Comparison of ENCODE assay signal across 10 mouse cellular contexts in genomic region chr4:141964575-141964974, GRCm38 (mm10). TPM values are rescaled to one million over a fixed set of nuclear protein-coding genes. Genes with fewer than 3 reads are reported as not detected.
DNase-seq lines count a peak whose midpoint lies in the region; ATAC-seq lines count a peak whose summit lies in the region.
"Had no signal": no experiment of that assay in that cellular context is flagged by ENCODE, and none has a peak within 500 bp of the region (broad histone marks: within the 10 kb centered on the region; RNA-seq: fewer than 3 reads in every experiment).

No protein-coding gene starts in this region.

- H3K36me3 ChIP-seq in heart, embryonic 15.5 days = no peaks in the 10 kb centered on the region
- no peaks in the 10 kb centered on the region for H3K36me3 ChIP-seq in hindbrain, embryonic 14.5 days (replicated peaks; ENCODE audit: control insufficient read depth, insufficient read depth)
- H3K36me3 ChIP-seq: G1E had no signal

- peaks cover 12% of the 10 kb centered on the region for H3K4me1 ChIP-seq in heart, embryonic 15.5 days (replicated peaks)
- no peaks in the 10 kb centered on the region for H3K4me1 ChIP-seq in hindbrain, embryonic 14.5 days (replicated peaks; ENCODE audit: control insufficient read depth, insufficient read depth, low read length)

- no peak overlapping the region for H3K9ac ChIP-seq in heart, embryonic 15.5 days
- H3K9ac ChIP-seq in hindbrain, embryonic 14.5 days = 0 out of 2 replicates have a peak overlapping the region, but pooled peaks have one; percentile 34

- 17% methylated on average over 6 of the region's 6 CpGs for WGBS in heart, embryonic 15.5 days
- 16% methylated on average over 6 of the region's 6 CpGs for WGBS in hindbrain, embryonic 14.5 days

- H3K27ac ChIP-seq in heart, embryonic 15.5 days = peak overlapping the region; percentile 45
- no peak overlapping the region for H3K27ac ChIP-seq in hindbrain, embryonic 14.5 days

- no peaks in the 10 kb centered on the region for H3K9me3 ChIP-seq in heart, embryonic 15.5 days (replicated peaks)
- peaks cover 10% of the 10 kb centered on the region for H3K9me3 ChIP-seq in hindbrain, embryonic 14.5 days (ENCODE audit: control insufficient read depth, low read length)
- H3K9me3 ChIP-seq: G1E had no signal

- no peak overlapping the region for H3K4me3 ChIP-seq in heart, embryonic 15.5 days
- H3K4me3 ChIP-seq in hindbrain, embryonic 14.5 days (replicated peaks; ENCODE audit: low read length) = no peak overlapping the region

- no peaks in the 10 kb centered on the region for H3K27me3 ChIP-seq in heart, embryonic 15.5 days
- no peaks in the 10 kb centered on the region for H3K27me3 ChIP-seq in hindbrain, embryonic 14.5 days (ENCODE audit: control insufficient read depth, insufficient read depth, low read length)

- no peak for DNase-seq in heart, adult 18-20 months
- peak; percentile 93 for DNase-seq in brain, adult 2 months (ENCODE audit: low read depth, low spot score)
- DNase-seq in hindbrain, embryonic 14.5 days (ENCODE audit: low spot score) = peak; percentile 40
- peak; percentile 66 for DNase-seq in lung, postnatal 10 days
- no peak for DNase-seq in adrenal gland, adult 2 months
- no peak for DNase-seq in MN1 (ENCODE audit: low spot score)
- no peak for DNase-seq in cerebellum, adult 9-11 months

- peak overlapping the region; percentile 33 for H3K4me2 ChIP-seq in heart, embryonic 15.5 days
- H3K4me2 ChIP-seq in hindbrain, embryonic 14.5 days (replicated peaks) = no peak overlapping the region

- ATAC-seq in heart, embryonic 15.5 days (replicated peaks; ENCODE audit: insufficient number of reproducible peaks, insufficient read depth, low FRiP score, low read depth) = peak; percentile 70; the same call in 1 of the 2 replicates
- ATAC-seq in hindbrain, embryonic 14.5 days (ENCODE audit: low FRiP score) = peak; percentile 71; the same call in 1 of the 2 replicates

RNA-seq across cellular contexts. Expression of gene Fhad1, which starts 50.3 kb away (rescaled TPM):
- 2.7 and 2.8 TPM in 2 replicates for polyA plus RNA-seq in heart, embryonic 15.5 days (2015; fragmentation: Nextera tagmentation; extraction: Ambion mirVana)
- under 1 TPM in 1 of 2 experiments, not detected in 1; 0.36 TPM for total RNA-seq in heart, adult 18-20 months (2021)
- 3.6 and 5.4 TPM in 2 replicates for polyA plus RNA-seq in hindbrain, embryonic 14.5 days (2014; fragmentation: Nextera tagmentation; extraction: Ambion mirVana)
- under 1 TPM; 0.43 to 0.79 TPM for total RNA-seq in adrenal gland, adult 2 months (2021)
- polyA plus RNA-seq in adrenal gland, adult 2 months (2012; rRNA removed) = 0.13 and 0.16 TPM in 2 replicates
- total RNA-seq: neutrophil, adult 5-6 weeks had no signal
- polyA plus RNA-seq: G1E had no signal

Comparison
In these comparisons a context has a peak if more than half of its experiments do, and no peak if none do; other contexts are left out.
1. DNase-seq: peak in brain, adult 2 months (single experiment), hindbrain, embryonic 14.5 days (single experiment) and lung, postnatal 10 days (single experiment); none in heart, adult 18-20 months (0 of 2), adrenal gland, adult 2 months (single experiment), MN1 (single experiment) and cerebellum, adult 9-11 months (single experiment).